Mouse (Mus musculus): ENCODE measurements around the gene Hcn1.

DNA sequence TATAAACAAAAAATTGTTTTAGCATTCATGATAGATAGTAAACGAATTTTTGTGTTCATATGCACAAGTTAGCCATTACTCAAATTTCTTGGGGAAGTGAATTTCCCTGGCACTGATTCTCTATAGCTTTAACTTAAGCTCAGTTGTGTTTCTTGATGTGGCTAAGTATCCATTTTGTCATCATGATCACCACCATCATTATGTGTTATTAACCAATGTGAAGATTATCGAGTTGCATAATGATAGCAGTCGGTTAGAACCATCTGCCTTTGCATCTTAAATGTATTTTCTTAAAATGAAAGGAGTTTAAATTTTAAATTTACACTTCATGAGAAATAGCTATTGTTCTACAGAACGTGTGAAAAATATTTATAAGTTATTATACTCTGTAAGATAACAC, 426.5 kb downstream of the Hcn1 start:
- TF ChIP-seq POLR2A (IDR thresholded peaks at IDR 0.05; ENCODE audit: low read depth, low read length) (no peak), CTCF (IDR thresholded peaks at IDR 0.05; ENCODE audit: extremely low read depth, insufficient read depth, insufficient read length, insufficient replicate concordance) (no peak)
